Mouse (Mus musculus): Measurements from ENCODE around the gene Aldh1l1. TPM values are rescaled to one million over a fixed set of nuclear protein-coding genes. Genes with fewer than 3 reads are reported as not detected.
A peak's percentile ranks its signal among the peaks of the same experiment; 100 is the strongest.

Gene Aldh1l1
- polyA plus RNA-seq, 1 experiment from 2014 or later = 1.2 TPM

- H3K27ac ChIP-seq (ENCODE audit: low read depth, low read length) = no peak overlapping the region
Observed at GRCm38 (mm10) chr6:90582331-90582730, 96.1 kb downstream of the Aldh1l1 start.

DNA sequence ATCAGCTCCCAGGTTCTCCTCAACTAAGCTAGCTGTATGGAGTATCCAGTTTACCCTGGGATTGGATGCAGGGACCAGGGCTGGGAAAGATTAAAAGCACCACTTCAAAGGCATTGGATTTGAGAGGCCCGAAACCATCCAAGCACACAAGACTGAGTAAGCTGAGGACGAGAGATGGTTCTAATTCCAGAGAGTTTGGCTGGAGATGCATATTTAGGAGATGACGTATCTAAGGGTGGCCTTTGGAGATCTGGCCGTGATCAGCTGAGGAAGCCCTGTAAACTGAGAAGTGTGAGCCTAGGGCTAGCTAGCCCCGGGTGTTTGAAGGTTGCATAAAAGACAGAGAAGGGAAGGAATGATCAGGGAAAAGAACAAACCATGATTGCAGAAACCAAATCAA is 101.9 kb downstream of the Aldh1l1 start:
- H3K9ac ChIP-seq (ENCODE audit: low read depth, low read length) = no peak overlapping the region
- WGBS (ENCODE audit: insufficient replicate concordance) = 57% methylated on average over 5 of the region's 5 CpGs
- no peak overlapping the region for H3K4me2 ChIP-seq
- ATAC-seq (replicated peaks; ENCODE audit: insufficient number of reproducible peaks, low FRiP score, low TSS enrichment) = no peak
- no peak overlapping the region for H3K27ac ChIP-seq (ENCODE audit: low read depth, low read length)
- H3K27me3 ChIP-seq (ENCODE audit: control insufficient read depth, insufficient read depth, low read length) = no peaks in the 10 kb centered on the region; the same call in 1 of the 2 replicates
- no peaks in the 10 kb centered on the region for H3K4me1 ChIP-seq (ENCODE audit: control insufficient read depth, insufficient read depth, low read length)
- H3K4me3 ChIP-seq (ENCODE audit: low read depth, low read length) = no peak overlapping the region
- H3K9me3 ChIP-seq (replicated peaks; ENCODE audit: control insufficient read depth, low read length) = no peaks in the 10 kb centered on the region
- no peaks in the 10 kb centered on the region for H3K36me3 ChIP-seq (ENCODE audit: control insufficient read depth, insufficient read depth, low read length)

More at GRCm38 (mm10) chr6:90582331-90582730, 96.1 kb downstream of the Aldh1l1 start:
- H3K36me3 ChIP-seq (ENCODE audit: control insufficient read depth, insufficient read depth, low read length) = no peaks in the 10 kb centered on the region
- no peaks in the 10 kb centered on the region for H3K27me3 ChIP-seq (ENCODE audit: control insufficient read depth, insufficient read depth, low read length)
- ATAC-seq (replicated peaks; ENCODE audit: insufficient number of reproducible peaks, low FRiP score, low TSS enrichment) = no peak
- no peak overlapping the region for H3K4me3 ChIP-seq (ENCODE audit: low read depth, low read length)
- no peak overlapping the region for H3K9ac ChIP-seq (ENCODE audit: low read depth, low read length)
- H3K4me1 ChIP-seq (ENCODE audit: control insufficient read depth, insufficient read depth, low read length) = no peaks in the 10 kb centered on the region
- no peak overlapping the region for H3K4me2 ChIP-seq
- 74% methylated on average over 2 of the region's 2 CpGs for WGBS (ENCODE audit: insufficient replicate concordance)
- H3K9me3 ChIP-seq (replicated peaks; ENCODE audit: control insufficient read depth, low read length) = no peaks in the 10 kb centered on the region

GRCm38 (mm10) chr6:90590707-90591106 is 104.5 kb downstream of the Aldh1l1 start:
- H3K4me2 ChIP-seq = no peak overlapping the region
- H3K9me3 ChIP-seq (replicated peaks; ENCODE audit: control insufficient read depth, low read length) = no peaks in the 10 kb centered on the region
- WGBS (ENCODE audit: insufficient replicate concordance) = 82% methylated on average over 1 of the region's 1 CpGs
- no peak for ATAC-seq (replicated peaks; ENCODE audit: insufficient number of reproducible peaks, low FRiP score, low TSS enrichment)
- no peaks in the 10 kb centered on the region for H3K4me1 ChIP-seq (ENCODE audit: control insufficient read depth, insufficient read depth, low read length)
- H3K9ac ChIP-seq (ENCODE audit: low read depth, low read length) = no peak overlapping the region
- no peak overlapping the region for H3K27ac ChIP-seq (ENCODE audit: low read depth, low read length)
- H3K4me3 ChIP-seq (ENCODE audit: low read depth, low read length) = no peak overlapping the region
- H3K36me3 ChIP-seq (ENCODE audit: control insufficient read depth, insufficient read depth, low read length) = no peaks in the 10 kb centered on the region
- no peaks in the 10 kb centered on the region; the same call in 1 of the 2 replicates for H3K27me3 ChIP-seq (ENCODE audit: control insufficient read depth, insufficient read depth, low read length)

- Histone ChIP-seq H3K9me3 (replicated peaks; ENCODE audit: control insufficient read depth, low read length) (no peaks in the 10 kb centered on the region), H3K27ac (ENCODE audit: low read depth, low read length) (no peak overlapping the region), H3K4me1 (ENCODE audit: control insufficient read depth, insufficient read depth, low read length) (no peaks in the 10 kb centered on the region), H3K27me3 (ENCODE audit: control insufficient read depth, insufficient read depth, low read length) (no peaks in the 10 kb centered on the region; the same call in 1 of the 2 replicates), H3K36me3 (ENCODE audit: control insufficient read depth, insufficient read depth, low read length) (no peaks in the 10 kb centered on the region), H3K9ac (ENCODE audit: low read depth, low read length) (no peak overlapping the region), H3K4me2 (no peak overlapping the region), H3K4me3 (ENCODE audit: low read depth, low read length) (no peak overlapping the region)
- no peak for ATAC-seq (replicated peaks; ENCODE audit: insufficient number of reproducible peaks, low FRiP score, low TSS enrichment)
- 74% methylated on average over 1 of the region's 1 CpGs for WGBS (ENCODE audit: insufficient replicate concordance)
Observed at GRCm38 (mm10) chr6:90594972-90595371, 108.7 kb downstream of the Aldh1l1 start.

GRCm38 (mm10) chr6:90597060-90597459 is 110.8 kb downstream of the Aldh1l1 start:
- no peak overlapping the region for H3K4me3 ChIP-seq (ENCODE audit: low read depth, low read length)
- no peaks in the 10 kb centered on the region for H3K9me3 ChIP-seq (replicated peaks; ENCODE audit: control insufficient read depth, low read length)
- no peaks in the 10 kb centered on the region for H3K27me3 ChIP-seq (ENCODE audit: control insufficient read depth, insufficient read depth, low read length)
- H3K4me1 ChIP-seq (ENCODE audit: control insufficient read depth, insufficient read depth, low read length) = peaks cover 9% of the 10 kb centered on the region
- no peak overlapping the region for H3K4me2 ChIP-seq
- no peak for ATAC-seq (replicated peaks; ENCODE audit: insufficient number of reproducible peaks, low FRiP score, low TSS enrichment)
- no peaks in the 10 kb centered on the region for H3K36me3 ChIP-seq (ENCODE audit: control insufficient read depth, insufficient read depth, low read length)
- H3K27ac ChIP-seq (ENCODE audit: low read depth, low read length) = no peak overlapping the region
- 81% methylated on average over 4 of the region's 4 CpGs for WGBS (ENCODE audit: insufficient replicate concordance)
- H3K9ac ChIP-seq (ENCODE audit: low read depth, low read length) = no peak overlapping the region

- Histone ChIP-seq H3K9me3 (replicated peaks; ENCODE audit: control insufficient read depth, low read length) (no peaks in the 10 kb centered on the region), H3K27me3 (ENCODE audit: control insufficient read depth, insufficient read depth, low read length) (no peaks in the 10 kb centered on the region), H3K36me3 (ENCODE audit: control insufficient read depth, insufficient read depth, low read length) (no peaks in the 10 kb centered on the region), H3K9ac (ENCODE audit: low read depth, low read length) (no peak overlapping the region), H3K27ac (ENCODE audit: low read depth, low read length) (no peak overlapping the region), H3K4me3 (ENCODE audit: low read depth, low read length) (no peak overlapping the region), H3K4me2 (no peak overlapping the region), H3K4me1 (ENCODE audit: control insufficient read depth, insufficient read depth, low read length) (peaks cover 10% of the 10 kb centered on the region)
- 84% methylated on average over 2 of the region's 2 CpGs for WGBS (ENCODE audit: insufficient replicate concordance)
- ATAC-seq (replicated peaks; ENCODE audit: insufficient number of reproducible peaks, low FRiP score, low TSS enrichment) = no peak
Observed at GRCm38 (mm10) chr6:90597592-90597991, 111.4 kb downstream of the Aldh1l1 start.

- Histone ChIP-seq H3K4me2 (no peak overlapping the region), H3K4me1 (ENCODE audit: control insufficient read depth, insufficient read depth, low read length) (peaks cover 10% of the 10 kb centered on the region), H3K36me3 (ENCODE audit: control insufficient read depth, insufficient read depth, low read length) (no peaks in the 10 kb centered on the region), H3K9me3 (replicated peaks; ENCODE audit: control insufficient read depth, low read length) (no peaks in the 10 kb centered on the region), H3K27me3 (ENCODE audit: control insufficient read depth, insufficient read depth, low read length) (0 out of 2 replicates have a peak, but pooled peaks cover 2% of the 10 kb centered on the region), H3K4me3 (ENCODE audit: low read depth, low read length) (no peak overlapping the region), H3K9ac (ENCODE audit: low read depth, low read length) (no peak overlapping the region), H3K27ac (ENCODE audit: low read depth, low read length) (no peak overlapping the region)
- WGBS (ENCODE audit: insufficient replicate concordance) = 68% methylated on average over 6 of the region's 6 CpGs
- ATAC-seq (replicated peaks; ENCODE audit: insufficient number of reproducible peaks, low FRiP score, low TSS enrichment) = no peak
Observed at GRCm38 (mm10) chr6:90598197-90598596, 112.0 kb downstream of the Aldh1l1 start.

- ATAC-seq (replicated peaks; ENCODE audit: insufficient number of reproducible peaks, low FRiP score, low TSS enrichment) = no peak
- Histone ChIP-seq H3K9ac (ENCODE audit: low read depth, low read length) (no peak overlapping the region), H3K36me3 (ENCODE audit: control insufficient read depth, insufficient read depth, low read length) (no peaks in the 10 kb centered on the region), H3K9me3 (replicated peaks; ENCODE audit: control insufficient read depth, low read length) (no peaks in the 10 kb centered on the region), H3K4me3 (ENCODE audit: low read depth, low read length) (no peak overlapping the region), H3K27ac (ENCODE audit: low read depth, low read length) (no peak overlapping the region), H3K4me2 (no peak overlapping the region), H3K27me3 (ENCODE audit: control insufficient read depth, insufficient read depth, low read length) (0 out of 2 replicates have a peak, but pooled peaks cover 2% of the 10 kb centered on the region), H3K4me1 (ENCODE audit: control insufficient read depth, insufficient read depth, low read length) (peaks cover 11% of the 10 kb centered on the region)
- WGBS (ENCODE audit: insufficient replicate concordance) = 71% methylated on average over 4 of the region's 4 CpGs
Observed at GRCm38 (mm10) chr6:90600351-90600750, 114.1 kb downstream of the Aldh1l1 start.

GRCm38 (mm10) chr6:90601736-90602135 is 115.5 kb downstream of the Aldh1l1 start:
- 0 out of 2 replicates have a peak, but pooled peaks cover 2% of the 10 kb centered on the region for H3K27me3 ChIP-seq (ENCODE audit: control insufficient read depth, insufficient read depth, low read length)
- no peak overlapping the region for H3K4me3 ChIP-seq (ENCODE audit: low read depth, low read length)
- peaks cover 13% of the 10 kb centered on the region for H3K4me1 ChIP-seq (ENCODE audit: control insufficient read depth, insufficient read depth, low read length)
- H3K4me2 ChIP-seq = no peak overlapping the region
- H3K27ac ChIP-seq (ENCODE audit: low read depth, low read length) = no peak overlapping the region
- WGBS (ENCODE audit: insufficient replicate concordance) = 30% methylated on average over 7 of the region's 7 CpGs
- no peaks in the 10 kb centered on the region for H3K36me3 ChIP-seq (ENCODE audit: control insufficient read depth, insufficient read depth, low read length)
- peak overlapping the region; percentile 17; the same call in 1 of the 2 replicates for H3K9ac ChIP-seq (ENCODE audit: low read depth, low read length)
- H3K9me3 ChIP-seq (replicated peaks; ENCODE audit: control insufficient read depth, low read length) = no peaks in the 10 kb centered on the region
- no peak for ATAC-seq (replicated peaks; ENCODE audit: insufficient number of reproducible peaks, low FRiP score, low TSS enrichment)

Measured in heart, embryonic 11.5 days (tissue).